Mouse (Mus musculus) urinary bladder, postnatal 14 days (tissue): ENCODE results near the gene Id4.

ENCODE experiments used
- DNase-seq: peaks from one replicate; pipeline ENCODE4 v3.0.0; 2021; ENCODE audit warnings: low spot score

Gene Id4

DNA sequence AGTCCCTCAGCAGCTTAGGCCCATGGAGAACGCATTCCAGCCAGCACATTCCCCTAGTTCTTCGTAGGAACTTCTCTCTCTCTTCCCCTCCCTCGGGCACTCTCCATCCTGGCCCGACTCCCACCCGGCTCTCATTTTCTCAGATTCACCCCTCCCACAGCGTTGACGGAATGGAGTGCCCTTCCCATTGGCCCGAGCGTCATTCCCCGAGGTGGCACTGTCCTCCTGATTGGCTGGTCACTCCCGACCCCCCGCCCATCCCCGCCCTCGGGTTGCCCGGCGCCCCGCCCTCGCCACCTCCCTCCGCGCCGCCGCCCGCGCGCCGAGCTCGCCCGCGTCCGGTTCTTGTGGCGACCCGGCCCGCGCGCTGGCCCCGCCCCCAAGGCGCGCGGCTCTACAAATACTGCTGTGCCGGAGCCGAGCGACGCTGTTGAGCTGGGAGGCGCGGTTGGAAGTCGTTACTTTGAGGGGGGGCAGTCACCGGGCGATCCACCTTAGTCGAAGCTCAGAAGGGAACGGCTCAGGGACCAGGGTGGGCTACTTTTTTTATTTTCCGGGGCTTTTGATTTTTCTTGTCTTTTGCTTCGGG is at the start of gene Id4:
TSS of gene Id4 (plus strand) at position 539 of the 589 bp plus-strand sequence.
- peak; percentile 96 for DNase-seq

DNA sequence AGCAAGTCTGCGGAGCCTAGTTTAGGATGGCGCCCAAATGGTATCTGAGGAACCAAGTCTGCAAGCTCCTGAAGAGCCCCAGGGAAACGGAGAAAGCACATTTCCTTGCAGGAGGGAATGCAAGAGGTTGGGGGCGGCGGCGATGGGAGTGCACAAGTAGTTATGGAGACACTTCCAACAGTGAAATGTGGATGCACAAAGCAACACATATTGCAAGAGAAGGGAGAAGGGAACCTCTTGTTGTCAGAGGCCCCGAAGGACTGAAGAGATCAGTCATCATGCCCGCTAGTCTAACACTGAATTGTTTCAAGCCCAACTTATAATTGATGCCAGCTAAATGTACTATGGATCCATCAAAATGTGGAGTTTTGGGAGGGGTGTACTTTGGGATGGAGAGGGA is 33.9 kb upstream of the Id4 start:
- DNase-seq: no peak

DNA sequence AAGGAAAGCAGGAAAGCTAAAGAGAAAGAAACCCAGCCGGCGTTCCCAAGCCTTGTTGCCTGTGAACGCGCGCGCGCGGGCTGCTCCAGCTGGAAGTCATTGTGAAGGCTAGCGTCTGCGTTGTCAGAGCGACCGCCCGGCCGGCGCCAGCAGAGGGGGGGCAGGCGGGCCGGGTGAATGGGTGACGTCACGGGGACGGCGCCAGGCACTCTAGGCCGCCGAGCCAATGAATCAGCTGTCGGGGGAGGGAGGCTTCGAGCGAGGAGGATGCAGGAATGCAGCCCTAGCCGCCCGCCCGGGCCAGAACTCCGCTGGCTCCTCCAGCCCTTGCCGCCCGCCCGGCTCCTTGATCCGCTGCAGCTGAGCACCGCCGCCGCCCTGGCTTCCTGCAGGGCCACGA is 33.3 kb upstream of the Id4 start:
- peak; percentile 97 for DNase-seq

GRCm38 (mm10) chr13:48228114-48228513 is 32.9 kb upstream of the Id4 start:
- DNase-seq: no peak

DNA sequence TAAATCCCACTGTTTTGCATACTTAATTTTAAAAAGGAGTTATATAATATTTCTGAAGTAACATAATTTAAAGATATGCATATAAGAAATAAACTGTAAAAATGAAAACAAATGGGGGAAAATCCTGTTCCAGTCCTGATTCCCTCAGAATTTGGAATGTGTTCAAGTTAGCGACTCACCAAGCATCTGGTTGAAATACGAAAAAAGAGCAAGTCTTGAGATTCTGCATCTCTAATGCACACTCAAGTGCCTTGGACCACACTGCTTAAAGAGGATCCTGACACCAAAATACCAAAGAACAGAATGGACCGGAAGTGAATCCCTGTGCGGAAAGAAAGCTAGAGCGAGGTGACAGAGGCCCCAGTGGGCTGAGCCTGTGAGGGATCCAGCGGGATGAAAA is 30.0 kb upstream of the Id4 start:
- no peak for DNase-seq

DNA sequence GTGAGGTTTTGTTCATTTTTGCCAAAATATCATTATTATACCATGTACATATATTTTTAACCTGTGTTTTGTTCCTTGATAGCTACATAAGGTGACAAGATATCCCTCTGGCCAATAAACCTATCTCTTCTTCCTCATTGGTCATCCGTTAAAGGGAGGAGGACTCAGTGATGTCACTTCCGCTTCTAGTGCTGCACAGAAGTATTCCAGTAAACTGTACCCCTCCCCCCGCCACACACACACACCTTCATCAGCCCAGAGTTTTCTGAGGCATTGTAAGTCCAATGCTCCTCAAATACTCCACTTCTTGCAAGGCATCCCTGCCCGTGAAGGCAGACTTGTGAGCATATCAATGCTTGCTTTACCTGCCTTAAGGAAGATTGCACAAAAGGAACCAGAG is 24.6 kb upstream of the Id4 start:
- no peak for DNase-seq

GRCm38 (mm10) chr13:48236865-48237264 is 24.2 kb upstream of the Id4 start:
- no peak for DNase-seq

GRCm38 (mm10) chr13:48237516-48237915 is 23.5 kb upstream of the Id4 start:
- peak; percentile 38 for DNase-seq

DNA sequence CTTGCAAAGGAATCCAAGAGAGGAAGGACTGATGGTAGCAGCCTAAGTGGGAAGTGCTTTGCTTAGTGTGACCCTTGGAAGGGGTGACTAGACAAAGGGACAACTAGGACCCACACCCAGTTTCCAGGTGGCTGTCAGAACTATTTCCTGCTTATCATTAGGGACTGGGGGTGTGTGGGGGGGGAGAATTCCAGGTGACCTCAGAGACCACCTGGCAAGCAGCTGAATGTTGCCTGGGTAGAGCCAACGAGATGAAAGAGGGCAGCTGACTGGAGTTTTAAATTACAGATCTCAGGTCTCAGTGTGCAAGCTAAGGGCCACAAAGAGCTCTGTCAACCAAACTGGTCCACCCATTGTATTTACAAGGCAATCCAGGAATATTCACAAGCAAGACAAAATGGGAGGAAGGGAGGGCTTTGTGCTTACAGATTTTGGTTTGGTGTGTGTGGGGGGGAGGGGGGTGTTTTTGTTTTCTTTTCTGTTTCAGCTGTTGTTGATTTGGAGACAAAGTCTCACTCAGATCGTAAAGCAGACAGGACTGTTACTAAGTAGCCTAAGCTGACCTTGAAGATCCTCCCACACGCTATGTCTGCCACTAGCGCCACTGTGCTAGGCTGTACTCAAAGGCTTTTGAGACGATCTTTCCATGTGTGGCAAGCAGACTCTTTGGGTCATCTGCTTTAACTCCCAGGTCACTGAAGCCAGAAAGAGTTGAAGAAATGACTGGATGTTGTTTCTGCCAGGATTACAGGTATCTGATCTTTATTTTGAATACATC is 15.6 kb upstream of the Id4 start:
- no peak for DNase-seq

GRCm38 (mm10) chr13:48252559-48252958 is 8.5 kb upstream of the Id4 start:
- DNase-seq: no peak

DNA sequence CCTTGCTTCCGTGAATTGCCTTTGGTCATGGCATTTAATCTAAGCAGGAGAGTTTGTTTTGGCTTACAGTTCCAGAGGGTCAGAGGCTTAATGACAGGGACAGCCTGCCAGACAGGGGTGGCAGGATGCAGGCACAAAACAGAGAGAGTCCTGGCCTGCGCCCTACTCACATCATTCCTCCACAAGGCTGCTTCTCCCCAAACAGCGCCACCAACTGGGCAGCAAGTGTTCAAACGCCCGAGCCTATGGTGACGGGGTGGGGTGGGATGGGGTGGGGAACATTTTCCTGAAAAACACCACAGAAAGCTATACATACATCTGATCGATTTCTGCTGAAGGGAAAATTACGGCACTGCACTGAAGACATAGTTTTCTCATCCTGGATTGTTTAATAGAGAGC is 6.0 kb upstream of the Id4 start:
- no peak for DNase-seq

DNA sequence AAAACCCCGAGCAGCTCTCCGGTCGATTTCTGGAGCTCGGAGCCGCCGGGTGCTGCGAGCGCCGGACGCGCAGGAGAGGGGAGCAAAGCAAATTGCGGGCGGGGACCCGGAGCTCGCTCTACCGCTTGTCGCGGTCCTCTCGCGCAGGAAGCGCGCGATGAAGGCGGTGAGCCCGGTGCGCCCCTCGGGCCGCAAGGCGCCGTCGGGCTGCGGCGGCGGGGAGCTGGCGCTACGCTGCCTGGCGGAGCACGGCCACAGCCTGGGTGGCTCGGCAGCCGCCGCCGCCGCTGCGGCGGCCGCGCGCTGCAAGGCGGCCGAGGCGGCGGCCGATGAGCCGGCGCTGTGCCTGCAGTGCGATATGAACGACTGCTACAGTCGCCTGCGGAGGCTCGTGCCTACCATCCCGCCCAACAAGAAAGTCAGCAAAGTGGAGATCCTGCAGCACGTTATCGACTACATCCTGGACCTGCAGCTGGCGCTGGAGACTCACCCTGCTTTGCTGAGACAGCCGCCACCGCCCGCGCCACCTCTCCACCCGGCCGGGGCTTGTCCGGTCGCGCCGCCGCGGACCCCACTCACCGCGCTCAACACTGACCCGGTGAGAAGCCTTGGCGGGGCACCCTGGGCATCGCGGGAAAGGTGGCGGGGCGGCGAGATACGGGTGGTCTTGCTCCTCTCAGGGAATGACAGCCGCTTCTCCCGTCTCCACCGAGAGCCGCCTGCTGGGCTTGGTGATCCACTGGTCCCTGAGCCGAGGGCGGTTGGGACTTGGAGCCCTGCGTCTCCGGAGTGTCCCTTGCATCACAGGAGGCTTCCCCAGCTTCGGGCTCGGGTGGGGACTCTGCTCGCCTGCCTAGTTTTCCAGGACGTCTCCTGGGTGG is 553 bp downstream of the Id4 start:
- DNase-seq: peak; percentile 56

- peak; percentile 67 for DNase-seq
Measured at GRCm38 (mm10) chr13:48262451-48262969, 1.5 kb downstream of the Id4 start.

DNA sequence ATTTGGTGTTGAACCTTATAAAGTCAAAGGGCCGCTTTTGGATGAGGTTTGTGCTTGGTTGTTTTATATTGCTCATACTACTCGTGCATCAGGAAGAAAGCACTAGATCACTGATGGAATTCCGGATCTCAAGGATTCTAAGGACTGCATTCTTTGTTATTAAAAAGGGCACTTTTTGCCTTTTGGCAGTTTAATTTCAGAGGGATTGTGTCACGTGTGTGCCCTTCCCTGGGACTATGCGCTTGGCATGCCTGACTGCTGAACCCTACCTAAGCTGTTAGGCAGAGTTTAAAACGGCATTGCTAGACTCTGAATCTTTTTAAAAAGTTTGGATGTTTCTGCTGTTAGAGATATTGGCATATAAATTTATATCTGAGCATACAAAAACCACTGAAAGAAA is 4.0 kb downstream of the Id4 start:
- no peak for DNase-seq

- DNase-seq: peak; percentile 52
Measured at GRCm38 (mm10) chr13:48273451-48274069, 12.5 kb downstream of the Id4 start.

DNA sequence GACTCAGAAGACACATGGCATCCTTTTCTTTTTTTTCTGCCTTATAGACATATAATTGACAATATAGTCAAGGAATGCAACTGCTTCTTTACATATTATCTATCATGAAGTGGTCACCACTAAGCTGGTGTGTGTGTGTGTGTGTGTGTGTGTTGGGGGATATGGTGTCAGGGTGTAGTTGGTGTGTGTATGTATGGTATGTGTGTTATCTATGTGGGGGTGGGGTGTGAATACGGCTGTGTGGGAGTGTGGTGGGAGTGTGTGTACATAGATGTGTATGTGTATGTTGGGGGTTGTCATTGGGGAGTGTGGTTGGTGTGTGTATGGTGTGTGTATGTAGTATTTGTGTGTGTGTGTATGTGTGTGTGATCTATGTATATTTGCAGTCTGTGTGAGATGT is 13.1 kb downstream of the Id4 start:
- no peak for DNase-seq

- DNase-seq: no peak
Measured at GRCm38 (mm10) chr13:48276981-48277380, 16.0 kb downstream of the Id4 start.

DNA sequence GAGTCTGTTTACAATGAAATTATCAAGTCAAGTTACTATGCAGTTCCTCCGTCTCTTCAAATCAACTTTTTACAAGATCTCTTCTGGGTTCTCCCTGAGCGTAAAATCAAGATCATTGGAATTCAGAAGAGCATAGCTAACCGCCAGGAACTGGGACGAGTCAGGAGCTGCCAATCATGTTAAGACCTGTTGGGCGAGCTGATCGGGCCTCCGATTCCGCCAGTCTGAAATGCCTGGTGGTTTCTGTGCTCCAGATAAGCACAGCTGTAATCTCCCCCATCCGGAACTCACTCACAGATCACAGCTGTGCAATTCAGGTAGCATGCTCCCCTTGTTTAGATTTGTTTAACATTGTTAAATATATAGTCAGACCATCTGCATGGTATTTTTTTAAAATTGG is 23.4 kb downstream of the Id4 start:
- DNase-seq: peak; percentile 59

DNA sequence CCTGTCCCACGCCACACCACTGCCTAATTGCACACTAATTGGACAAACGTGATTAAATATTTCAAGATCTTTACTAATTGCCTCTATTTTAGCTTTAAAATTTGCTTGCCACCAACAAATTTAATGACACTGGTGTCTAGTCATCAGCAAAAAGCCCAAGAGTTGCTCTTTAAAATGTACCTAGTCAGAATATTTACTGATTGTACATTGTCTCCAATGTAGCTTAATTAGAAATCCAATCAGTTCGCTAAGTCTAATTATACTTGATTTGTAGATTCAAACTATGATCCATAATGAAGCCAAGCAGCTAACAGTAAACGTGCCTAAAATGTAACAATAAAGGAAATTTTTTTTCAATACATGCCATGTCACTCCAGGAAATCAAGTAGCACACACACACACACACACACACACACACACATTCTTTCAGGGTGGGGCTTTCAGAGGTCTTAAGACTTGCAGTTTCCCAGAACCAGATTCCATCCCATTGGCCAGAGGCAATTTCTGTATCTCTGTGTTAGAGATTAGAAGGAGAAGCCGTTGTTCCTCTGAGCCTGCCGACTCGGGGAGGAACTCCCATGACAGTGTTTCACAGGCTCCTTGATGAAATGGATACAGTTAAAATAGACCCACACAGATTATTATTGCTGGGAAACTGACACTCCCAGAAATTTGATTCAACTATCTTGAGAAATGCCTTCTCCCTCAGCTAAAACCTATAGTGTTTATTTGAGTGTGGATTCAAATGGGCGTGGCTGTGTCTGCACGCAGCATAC is 24.1 kb downstream of the Id4 start:
- DNase-seq: no peak

GRCm38 (mm10) chr13:48290427-48290826 is 29.4 kb downstream of the Id4 start:
- no peak for DNase-seq

DNA sequence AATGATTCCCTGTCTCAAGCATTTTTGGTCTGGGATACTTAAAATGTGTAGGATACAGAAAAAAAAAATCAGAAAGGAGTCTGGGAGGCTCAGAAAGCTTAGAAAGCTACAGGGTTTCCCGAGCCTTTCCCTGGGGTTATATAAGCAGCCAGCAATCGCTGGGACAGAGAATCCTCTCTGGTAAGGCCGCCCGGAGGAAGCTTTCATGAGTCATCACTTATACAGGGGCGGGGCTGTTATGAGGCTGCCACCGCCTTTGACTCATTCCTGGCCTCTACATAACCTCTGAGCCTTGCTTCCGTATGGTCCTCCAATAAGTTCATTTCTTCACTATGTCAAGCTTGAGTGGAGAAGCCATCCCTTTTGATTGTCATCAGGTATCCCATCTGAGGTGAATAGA is 53.5 kb downstream of the Id4 start:
- peak; percentile 63 for DNase-seq
